Mouse (Mus musculus): ENCODE results near the gene Prc1. TPM values are rescaled to one million over a fixed set of nuclear protein-coding genes. Genes with fewer than 3 reads are reported as not detected.

Prc1 gene
- total and polyA plus RNA-seq, 3 experiments = 52.5 to 83.0 (median 75.6) TPM

GRCm38 (mm10) chr7:80246148-80246721 is 48.0 kb upstream of the Prc1 start, which contains the start of gene Ttll13 (continued):
- TF ChIP-seq KAT2A (IDR thresholded peaks at IDR 0.05; ENCODE audit: insufficient replicate concordance, low read length) (peak; percentile 76; the same call in 1 of the 2 replicates), E2F4 (IDR thresholded peaks at IDR 0.05; ENCODE audit: insufficient replicate concordance, low read depth, low read length) (peak; percentile 78; the same call in 1 of the 2 replicates), USF1 (IDR thresholded peaks at IDR 0.05; ENCODE audit: low read depth, low read length) (no peak), ZNF384 (IDR thresholded peaks at IDR 0.05; ENCODE audit: low read depth, low read length) (no peak), MAZ (IDR thresholded peaks at IDR 0.05; ENCODE audit: low read depth, low read length) (0 out of 2 replicates have a peak, but pooled peaks have one; percentile 36)

- Histone ChIP-seq H3K4me3 (replicated peaks in 1 of 3; ENCODE audit: low read depth in 2 of 3, low read length in 2 of 3, poor library complexity in 1 of 3) (no peak overlapping the region), H3K36me3 (replicated peaks in 1 of 2; ENCODE audit: control insufficient read depth in 1 of 2, insufficient read depth in 1 of 2, low read length in 1 of 2) (no peaks in the 10 kb centered on the region), H3K9ac (ENCODE audit: insufficient read depth, low read depth) (no peak overlapping the region), H3K9me3 (replicated peaks; ENCODE audit: low read length) (peaks cover 4% of the 10 kb centered on the region), H3K4me2 (ENCODE audit: insufficient read depth, low read depth, poor library complexity, severe bottlenecking) (no peak overlapping the region), H3K79me2 (replicated peaks; ENCODE audit: control insufficient read depth, extremely low read depth, insufficient read depth, poor library complexity, severe bottlenecking) (no peaks in the 10 kb centered on the region), H3K27ac (ENCODE audit: insufficient read depth, low read depth) (no peak overlapping the region), H3K27me3 (replicated peaks) (peaks cover 9% of the 10 kb centered on the region), H3K4me1 (ENCODE audit: control insufficient read depth in 1 of 2, insufficient read depth in 2 of 2) (peaks cover 0 to 6% of the 10 kb centered on the region in 2 experiments; a peak in 1 of 4 replicates)
- dilution Hi-C loops (cut with MboI; ENCODE audit: extremely low pct_ligation_motif_present, extremely low pct_unique_long_range_greater_than_20kb, low sequenced_read_pairs) = no loop called here
- TF ChIP-seq RAD21 (IDR thresholded peaks at IDR 0.05; ENCODE audit: low read depth, low read length) (no peak), PAX5 (IDR thresholded peaks at IDR 0.05; ENCODE audit: low read length) (no peak), NELFE (IDR thresholded peaks at IDR 0.05; ENCODE audit: low read depth, low read length) (0 out of 2 replicates have a peak, but pooled peaks have one; percentile 2), IRF4 (IDR thresholded peaks at IDR 0.05; ENCODE audit: low read depth, low read length) (no peak)
- in situ Hi-C loops (cut with MboI; ENCODE audit: low pct_ligation_motif_present, low pct_unique_long_range_greater_than_20kb, low sequenced_read_pairs) = no loop called here
- no peak for DNase-seq (ENCODE audit: extremely low read depth)
These were observed 47.4 kb upstream of the Prc1 start for GRCm38 (mm10) chr7:80246859-80247258.

DNA sequence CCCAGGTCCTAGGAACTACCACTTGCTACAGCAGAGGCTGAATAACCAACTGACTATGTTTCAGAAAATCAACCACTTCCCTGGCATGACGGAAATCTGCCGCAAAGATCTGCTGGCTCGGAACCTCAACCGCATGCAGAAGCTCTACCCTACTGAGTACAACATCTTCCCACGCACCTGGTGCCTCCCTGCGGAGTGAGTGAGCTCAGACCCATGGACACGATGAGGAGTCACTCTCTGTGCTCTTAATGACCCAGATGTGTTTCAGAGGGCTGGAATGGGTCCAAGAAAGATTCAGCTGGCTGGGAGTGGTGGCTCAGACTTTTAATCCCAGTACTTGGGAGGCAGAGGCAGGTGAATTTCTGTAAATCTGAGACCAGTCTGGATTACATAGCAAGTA is 41.8 kb upstream of the Prc1 start:
- dilution Hi-C loops (cut with MboI; ENCODE audit: extremely low pct_ligation_motif_present, extremely low pct_unique_long_range_greater_than_20kb, low sequenced_read_pairs) = no loop called here
- H3K4me1 ChIP-seq (ENCODE audit: control insufficient read depth in 1 of 2, insufficient read depth in 2 of 2) = peaks cover 2 to 14% of the 10 kb centered on the region in 2 experiments; a peak in 3 of 4 replicates
- H3K4me2 ChIP-seq (ENCODE audit: insufficient read depth, low read depth, poor library complexity, severe bottlenecking) = no peak overlapping the region
- TF ChIP-seq IRF4 (IDR thresholded peaks at IDR 0.05; ENCODE audit: low read depth, low read length) (no peak), EP300 (IDR thresholded peaks at IDR 0.05; ENCODE audit: low read length) (no peak), ZKSCAN1 (IDR thresholded peaks at IDR 0.05; ENCODE audit: borderline replicate concordance, low read depth, low read length) (no peak), UBTF (IDR thresholded peaks at IDR 0.05; ENCODE audit: low read depth, low read length) (no peak)
- no peaks in the 10 kb centered on the region for H3K79me2 ChIP-seq (replicated peaks; ENCODE audit: control insufficient read depth, extremely low read depth, insufficient read depth, poor library complexity, severe bottlenecking)
- DNase-seq (ENCODE audit: extremely low read depth) = no peak
- no peak overlapping the region for H3K9ac ChIP-seq (ENCODE audit: insufficient read depth, low read depth)
- in situ Hi-C loops (cut with MboI; ENCODE audit: low pct_ligation_motif_present, low pct_unique_long_range_greater_than_20kb, low sequenced_read_pairs) = loop anchor here (25.0 kb wide), 1 partner anchor 240 kb away; the partner anchor contains the start of gene Zfp710
- no peaks in the 10 kb centered on the region for H3K36me3 ChIP-seq (replicated peaks in 1 of 2; ENCODE audit: control insufficient read depth in 1 of 2, insufficient read depth in 1 of 2, low read length in 1 of 2)
- no peaks in the 10 kb centered on the region for H3K9me3 ChIP-seq (replicated peaks; ENCODE audit: low read length)
- H3K4me3 ChIP-seq (replicated peaks in 1 of 3; ENCODE audit: low read depth in 2 of 3, low read length in 2 of 3, poor library complexity in 1 of 3) = no peak overlapping the region
- peaks cover 5% of the 10 kb centered on the region for H3K27me3 ChIP-seq (replicated peaks)
- H3K27ac ChIP-seq (ENCODE audit: insufficient read depth, low read depth) = no peak overlapping the region

All from CH12.LX (cell line).